Mouse (Mus musculus) adrenal gland, adult 18-20 months (tissue): ENCODE measurements around the gene Crhr2. TPM values are rescaled to one million over a fixed set of nuclear protein-coding genes. Genes with fewer than 3 reads are reported as not detected.

Experiments
- DNase-seq, 2 experiments: peaks; one replicate each; pipeline ENCODE4 v3.0.0; 2021 to 2022; ENCODE audit warnings: low spot score in 2 of 2
- total RNA-seq, 2 experiments: library from RNA; stranded (reverse); gene quantifications; 1 replicate in 1 of 2; 2 replicates in 1 of 2; pipeline ENCODE4 v1.2.3; 2021

Crhr2 gene
- total RNA-seq, 2 experiments from 2014 or later = 0.35 TPM; not detected in 1

DNA sequence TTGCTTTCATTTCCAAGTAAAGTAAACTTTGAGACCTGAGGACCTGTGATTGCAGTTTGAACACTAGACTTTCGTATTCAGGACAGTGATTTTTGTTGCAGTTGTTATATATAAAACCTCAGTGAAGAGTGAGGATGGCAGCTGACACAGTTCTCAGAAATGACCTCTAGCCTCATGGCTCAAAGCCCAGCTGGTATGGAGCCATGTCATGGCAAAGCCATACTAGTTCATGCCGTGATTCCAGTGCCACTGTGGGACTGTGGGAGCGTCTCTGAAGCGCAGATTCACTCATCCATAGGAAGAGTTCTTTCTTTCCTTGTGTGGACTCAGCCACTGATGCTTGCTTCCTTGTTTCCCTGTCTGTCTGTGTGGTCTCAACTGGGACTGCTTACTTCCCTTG is 78.3 kb downstream of the Crhr2 start:
- no peak for DNase-seq

- DNase-seq = no peak
Observed at GRCm38 (mm10) chr6:55049186-55049585, 83.6 kb downstream of the Crhr2 start.

- no peak for DNase-seq
Observed at GRCm38 (mm10) chr6:55045326-55045725, 87.5 kb downstream of the Crhr2 start.

GRCm38 (mm10) chr6:55044542-55044941 is 88.3 kb downstream of the Crhr2 start:
- no peak for DNase-seq

GRCm38 (mm10) chr6:55043206-55043605 is 89.6 kb downstream of the Crhr2 start:
- no peak for DNase-seq

Other genes with a start within 250 kb of the Crhr2 start
- 1 to 10 TPM; 9.0 to 9.4 TPM for gene Nod1, start 160.4 kb downstream of the Crhr2 start, total RNA-seq
- 1 to 10 TPM; 6.0 to 9.2 TPM for gene Ggct, start 140.1 kb downstream of the Crhr2 start, total RNA-seq
- 10 to 100 TPM; 72.0 to 86.6 TPM for gene Gars, start 95.0 kb downstream of the Crhr2 start, total RNA-seq
- 10 to 100 TPM; 10.1 to 26.1 TPM for gene Inmt, start 42.0 kb upstream of the Crhr2 start, total RNA-seq
- 1 to 10 TPM; 4.9 to 5.7 TPM for gene Mindy4, start 70.4 kb upstream of the Crhr2 start, total RNA-seq
- gene Aqp1, start 203.4 kb upstream of the Crhr2 start, total RNA-seq = 100 to 1,000 TPM in 1 of 2 experiments, 10 to 100 TPM in 1; 41.5 to 104 TPM
- not detected for gene Ghrhr, start 243.3 kb upstream of the Crhr2 start, total RNA-seq